Mouse (Mus musculus) frontal cortex, postnatal 10 days (tissue): ENCODE results near the gene Mki67.

ENCODE experiments used
- DNase-seq, 2 experiments: peaks; one replicate each; pipeline ENCODE4 v3.0.0; 2022; ENCODE audit warnings: low spot score in 2 of 2, mixed read lengths in 1 of 2

The Mki67 gene

GRCm38 (mm10) chr7:135668852-135669739 lies 47.1 kb downstream of the Mki67 start:
- peak in 1 of 2 experiments; percentile 50 for DNase-seq

- DNase-seq, result no peak
Measured at GRCm38 (mm10) chr7:135666314-135666713, 49.8 kb downstream of the Mki67 start.

- no peak for DNase-seq
Measured at GRCm38 (mm10) chr7:135664211-135664610, 52.0 kb downstream of the Mki67 start.

GRCm38 (mm10) chr7:135660314-135660713 lies 55.8 kb downstream of the Mki67 start:
- no peak for DNase-seq

GRCm38 (mm10) chr7:135659314-135659935 lies 56.7 kb downstream of the Mki67 start:
- no peak for DNase-seq

GRCm38 (mm10) chr7:135658150-135658549 lies 58.0 kb downstream of the Mki67 start:
- DNase-seq, result no peak

- DNase-seq, result no peak
Measured at GRCm38 (mm10) chr7:135655113-135655512, 61.0 kb downstream of the Mki67 start.

- no peak for DNase-seq
Measured at GRCm38 (mm10) chr7:135654288-135654687, 61.9 kb downstream of the Mki67 start.

GRCm38 (mm10) chr7:135653601-135654000 lies 62.6 kb downstream of the Mki67 start:
- no peak for DNase-seq

- DNase-seq, result no peak
Measured at GRCm38 (mm10) chr7:135652781-135653180, 63.4 kb downstream of the Mki67 start.

GRCm38 (mm10) chr7:135651831-135652511 lies 64.2 kb downstream of the Mki67 start:
- no peak for DNase-seq

- no peak for DNase-seq
Measured at GRCm38 (mm10) chr7:135650061-135650460, 66.1 kb downstream of the Mki67 start.

- no peak for DNase-seq
Measured at GRCm38 (mm10) chr7:135649306-135649705, 66.9 kb downstream of the Mki67 start.

GRCm38 (mm10) chr7:135648821-135649220 lies 67.3 kb downstream of the Mki67 start:
- no peak for DNase-seq

GRCm38 (mm10) chr7:135646976-135647375 lies 69.2 kb downstream of the Mki67 start:
- no peak for DNase-seq

GRCm38 (mm10) chr7:135644452-135644851 lies 71.7 kb downstream of the Mki67 start:
- DNase-seq, result no peak

GRCm38 (mm10) chr7:135641698-135642507 lies 74.3 kb downstream of the Mki67 start:
- peak; percentile 48 to 56 for DNase-seq
